Mouse (Mus musculus) liver, embryonic 14.5 days (tissue): ENCODE measurements around the gene Gm5737.

Experiments
- CTCF ChIP-seq: IDR thresholded peaks from 2 replicates; pipeline ENCODE4 v1.5.1; 2016; ENCODE audit warnings: antibody characterized with exemption, low read depth, control low read depth
- EP300 ChIP-seq: IDR thresholded peaks from 2 replicates; pipeline ENCODE4 v1.6.1; 2016; ENCODE audit warnings: antibody characterized with exemption, low read depth

DNA sequence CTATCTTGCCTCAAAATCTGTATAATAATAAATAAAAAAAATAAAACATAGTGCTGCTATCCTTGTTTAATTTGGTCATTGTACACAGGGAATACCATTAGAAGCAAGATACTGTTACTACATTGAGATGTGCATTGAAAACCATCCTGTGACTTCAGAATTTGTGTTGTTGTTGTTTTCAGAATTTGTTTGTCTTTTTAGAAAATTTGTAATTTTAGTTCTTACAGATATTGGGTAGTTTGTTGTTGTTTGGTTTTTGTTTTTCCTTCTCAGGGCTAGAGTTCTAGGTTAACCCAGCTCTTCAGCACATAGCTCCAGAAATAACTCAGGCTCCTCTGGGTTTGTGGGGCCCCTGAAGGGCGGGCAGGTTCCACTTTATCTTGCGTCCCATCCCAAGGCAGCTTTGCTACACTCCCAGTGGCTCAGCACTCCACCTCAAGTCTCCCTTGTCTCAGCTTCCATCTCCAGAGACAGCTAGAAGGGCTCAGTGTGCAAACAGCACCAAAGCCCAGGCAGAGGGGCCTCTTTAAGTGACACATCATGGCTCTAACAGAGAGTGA lies 49.4 kb downstream of the Gm5737 start:
- TF ChIP-seq CTCF, result no peak
- TF ChIP-seq EP300, result peak; percentile 68
